Mouse (Mus musculus) forebrain, embryonic 10.5 days (tissue): ENCODE measurements at regions not wholly inside any gene's neighbourhood (a gene's known extent, or its start where the extent isn't known, plus 50 kb on each side); places are given as distances from the start of the nearest gene placed in this dataset.

Experiments
- DNase-seq: peaks from one replicate; pipeline ENCODE4 v3.0.0-alpha.2; 2017; ENCODE audit warnings: low spot score; ENCODE audit errors: extremely low spot score
- H3K27ac ChIP-seq: fragments of 300-500 bp; sonication (generic); 2 replicates; pipeline ENCODE4 v1.5.1; 2016; ENCODE audit warnings: mild to moderate bottlenecking
- H3K27me3 ChIP-seq: fragments of 300-500 bp; sonication (generic); 2 replicates; pipeline ENCODE4 v1.6.1; 2016; ENCODE audit warnings: mild to moderate bottlenecking; ENCODE audit not compliant: poor library complexity, severe bottlenecking
- H3K36me3 ChIP-seq: fragments of 300-500 bp; sonication (generic); replicated peaks from 2 replicates; pipeline ENCODE4 v1.6.1; 2016; ENCODE audit warnings: mild to moderate bottlenecking, moderate library complexity
- H3K4me1 ChIP-seq: fragments of 300-500 bp; sonication (generic); 2 replicates; pipeline ENCODE4 v1.6.1; 2016
- H3K4me3 ChIP-seq: fragments of 300-500 bp; sonication (generic); 2 replicates; pipeline ENCODE4 v1.5.1; 2016; ENCODE audit warnings: mild to moderate bottlenecking, moderate library complexity
- H3K9me3 ChIP-seq: fragments of 300-500 bp; sonication (generic); 2 replicates; pipeline ENCODE4 v1.6.1; 2016; ENCODE audit warnings: mild to moderate bottlenecking, moderate library complexity
- WGBS: fragments of 180-500 bp; shearing (Covaris S2); methylation state at CpG from one replicate; pipeline ENCODE4 v1.1.7; 2016; 5-methylcytosine and 5-hydroxymethylcytosine counted together

DNA sequence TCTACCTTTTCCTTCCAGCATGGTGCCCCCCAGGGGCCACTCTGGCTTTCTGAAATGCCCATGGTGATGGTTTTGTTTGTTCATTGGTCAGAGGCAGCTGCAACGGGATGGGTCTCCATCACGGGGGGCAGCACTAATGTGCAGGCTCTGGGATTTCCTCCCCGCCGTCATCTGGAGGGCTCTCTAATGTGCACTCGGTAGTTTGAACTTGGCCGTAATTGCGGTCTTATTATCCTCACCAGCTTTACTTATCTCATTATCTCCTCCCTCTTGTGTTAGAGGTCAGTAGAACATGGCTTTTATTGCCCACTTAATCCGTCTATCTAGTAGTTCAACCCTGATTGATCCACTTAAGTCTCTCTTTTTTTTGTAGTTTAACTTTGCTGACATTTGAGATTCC lies 182.2 kb upstream of the Cdh13 start:
- Histone ChIP-seq H3K36me3 (no peaks in the 10 kb centered on the region), H3K27me3 (peaks cover 17% of the 10 kb centered on the region; the same call in 1 of the 2 replicates), H3K27ac (no peak overlapping the region), H3K4me3 (no peak overlapping the region), H3K4me1 (peaks cover 27% of the 10 kb centered on the region), H3K9me3 (no peaks in the 10 kb centered on the region)
- no peak for DNase-seq
- 70% methylated on average over 8 of the region's 8 CpGs for WGBS

DNA sequence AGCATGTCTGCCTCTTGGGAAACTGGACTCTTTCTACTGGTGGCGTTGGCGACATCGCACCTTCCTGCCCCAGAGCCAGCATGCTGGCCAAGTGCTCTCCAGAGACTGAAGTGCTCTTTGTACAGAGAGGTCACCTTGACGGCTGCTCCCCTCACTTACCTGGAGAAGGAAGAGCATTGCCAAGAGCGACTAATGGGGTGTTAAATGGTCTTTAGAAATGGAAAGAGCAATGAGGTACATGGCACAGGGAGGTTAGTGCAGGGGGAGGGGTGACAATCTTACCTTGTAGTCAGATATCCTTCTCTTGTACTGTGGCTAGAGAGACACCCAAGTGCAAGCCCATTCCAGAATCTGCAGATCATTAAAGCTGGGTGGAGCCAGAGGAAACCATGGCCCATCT lies 220.8 kb upstream of the Cdh13 start:
- H3K4me1 ChIP-seq: peaks cover 18% of the 10 kb centered on the region

DNA sequence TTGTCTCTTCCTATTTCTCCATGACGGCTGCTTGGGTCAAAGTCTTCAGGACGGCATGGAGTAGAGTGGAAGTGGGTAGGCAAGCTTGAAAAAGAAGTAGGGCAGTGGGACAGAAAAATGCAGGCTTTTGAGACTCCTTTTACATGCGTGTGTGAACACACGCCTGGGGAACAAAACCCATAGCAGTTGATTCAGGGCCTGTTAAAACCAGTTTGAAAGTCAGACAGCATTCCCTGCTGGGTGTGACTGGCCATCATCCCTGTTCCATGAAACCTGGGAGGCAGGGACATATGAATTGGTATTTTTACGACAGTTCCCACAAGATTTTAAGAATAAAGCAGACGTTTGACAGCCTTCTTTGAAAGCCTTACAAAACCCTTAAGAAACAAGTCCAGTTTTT lies 226.8 kb upstream of the Cdh13 start:
- H3K27ac ChIP-seq: no peak overlapping the region
- H3K4me1 ChIP-seq: peaks cover under 1% of the 10 kb centered on the region; the same call in 1 of the 2 replicates
- WGBS: 91% methylated on average over 6 of the region's 6 CpGs
- DNase-seq: no peak
- no peaks in the 10 kb centered on the region for H3K9me3 ChIP-seq
- H3K36me3 ChIP-seq: no peaks in the 10 kb centered on the region
- no peak overlapping the region for H3K4me3 ChIP-seq
- no peaks in the 10 kb centered on the region for H3K27me3 ChIP-seq

More for the DNA sequence above, 220.8 kb upstream of the Cdh13 start:
- H3K9me3 ChIP-seq: no peaks in the 10 kb centered on the region
- H3K4me3 ChIP-seq: no peak overlapping the region
- DNase-seq: no peak
- no peaks in the 10 kb centered on the region for H3K36me3 ChIP-seq
- WGBS: 85% methylated on average over 5 of the region's 5 CpGs
- no peaks in the 10 kb centered on the region for H3K27me3 ChIP-seq
- H3K27ac ChIP-seq: no peak overlapping the region

DNA sequence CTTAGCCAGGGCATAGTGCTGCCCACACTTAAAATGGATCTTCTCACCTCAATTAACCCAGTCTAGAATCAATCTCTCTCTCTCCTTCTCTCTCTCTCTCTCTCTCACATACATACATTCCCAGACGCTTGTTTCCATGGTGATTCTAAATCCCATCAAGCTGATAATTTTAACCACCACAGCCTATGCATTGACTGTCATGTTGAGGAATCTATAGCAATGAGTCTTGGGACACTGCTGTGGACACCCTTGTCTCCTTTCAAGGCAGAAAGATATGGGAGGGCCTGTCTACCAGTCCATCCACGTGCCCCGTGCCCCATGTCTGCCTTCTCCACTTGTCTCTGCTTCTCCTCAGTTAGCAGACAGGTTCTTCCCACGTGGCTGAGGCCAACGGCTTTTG lies 228.0 kb upstream of the Cdh13 start:
- H3K27ac ChIP-seq: no peak overlapping the region
- H3K4me3 ChIP-seq: no peak overlapping the region
- no peaks in the 10 kb centered on the region for H3K4me1 ChIP-seq
- no peaks in the 10 kb centered on the region for H3K9me3 ChIP-seq
- no peaks in the 10 kb centered on the region for H3K27me3 ChIP-seq
- 88% methylated on average over 5 of the region's 5 CpGs for WGBS
- DNase-seq: no peak
- H3K36me3 ChIP-seq: no peaks in the 10 kb centered on the region

DNA sequence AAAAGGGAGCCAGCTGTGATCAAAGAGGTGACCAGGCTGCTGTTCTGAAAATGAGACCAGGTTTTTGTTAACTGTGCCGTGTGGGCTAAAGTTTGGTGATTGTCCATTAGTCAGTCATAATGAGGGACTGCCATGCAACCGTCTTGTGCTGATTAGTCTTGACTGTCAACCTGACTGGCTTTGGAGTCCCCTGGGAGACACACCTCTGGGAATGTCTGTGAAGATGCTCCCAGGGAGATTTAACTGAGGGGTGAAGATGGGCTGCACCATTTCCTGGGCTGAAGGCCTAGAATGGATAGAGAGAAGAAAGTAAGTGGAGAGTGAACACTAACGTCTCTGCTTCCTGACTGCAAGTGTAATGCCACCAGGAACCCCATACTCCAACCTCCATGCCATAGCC lies 233.1 kb upstream of the Cdh13 start:
- no peaks in the 10 kb centered on the region for H3K27me3 ChIP-seq
- DNase-seq: no peak
- 95% methylated on average over 3 of the region's 3 CpGs for WGBS
- H3K4me1 ChIP-seq: no peaks in the 10 kb centered on the region
- H3K9me3 ChIP-seq: no peaks in the 10 kb centered on the region
- H3K36me3 ChIP-seq: no peaks in the 10 kb centered on the region
- no peak overlapping the region for H3K27ac ChIP-seq
- no peak overlapping the region for H3K4me3 ChIP-seq

DNA sequence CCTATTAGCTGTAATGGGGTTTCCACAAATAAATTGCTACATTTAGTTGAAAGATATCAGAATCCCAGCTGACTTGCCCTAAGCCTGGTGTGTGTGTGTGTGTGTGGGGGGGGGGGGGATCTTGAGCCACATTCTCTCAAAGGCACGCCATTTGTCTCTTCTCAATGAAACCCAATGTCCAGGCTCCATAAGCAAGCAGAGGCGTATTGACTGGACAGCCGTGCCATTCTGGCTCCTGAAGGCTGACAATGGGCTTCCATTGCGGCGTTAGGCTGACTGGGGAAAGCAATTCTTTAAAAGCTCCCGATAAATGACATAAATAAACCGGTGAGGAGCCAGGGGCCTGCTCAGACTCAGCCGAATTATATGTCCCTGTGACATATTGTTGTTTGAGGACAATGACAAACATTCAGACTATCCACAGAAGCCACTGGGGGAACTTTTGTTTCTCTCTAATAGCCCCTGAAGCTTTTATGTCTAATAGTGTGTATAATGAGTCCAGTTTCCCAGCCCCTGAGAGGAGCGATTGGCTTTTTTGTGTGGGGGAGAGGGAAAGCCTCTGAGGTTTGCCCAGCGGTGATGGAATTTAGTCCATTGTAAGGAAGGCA lies 240.6 kb upstream of the Mphosph6 start:
- Histone ChIP-seq H3K4me3 (no peak overlapping the region), H3K9me3 (no peaks in the 10 kb centered on the region), H3K36me3 (no peaks in the 10 kb centered on the region), H3K4me1 (peaks cover 14% of the 10 kb centered on the region), H3K27me3 (peaks cover 38% of the 10 kb centered on the region), H3K27ac (no peak overlapping the region)
- 36% methylated on average over 10 of the region's 10 CpGs for WGBS
- peak; percentile 35 for DNase-seq

DNA sequence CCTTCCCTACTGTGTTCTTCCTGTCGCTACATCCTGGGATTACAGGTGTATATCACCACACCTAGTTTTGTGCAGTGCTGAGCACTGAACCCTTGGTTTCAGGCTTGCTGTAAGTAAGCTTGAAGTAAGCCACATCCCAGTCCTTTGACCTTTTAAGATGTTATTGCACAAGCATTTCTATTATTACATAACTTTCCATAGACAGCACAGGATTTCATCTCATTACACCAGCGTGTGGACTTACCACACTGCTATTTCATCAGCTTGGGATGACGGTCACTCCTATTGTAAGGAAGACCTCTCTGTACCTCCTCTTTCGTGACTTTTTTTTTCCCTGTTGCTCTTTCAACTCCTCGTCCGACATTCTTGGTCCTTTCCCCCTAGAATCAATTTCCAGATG lies 239.5 kb upstream of the Mphosph6 start:
- H3K36me3 ChIP-seq: no peaks in the 10 kb centered on the region
- H3K4me3 ChIP-seq: no peak overlapping the region
- 86% methylated on average over 6 of the region's 6 CpGs for WGBS
- no peaks in the 10 kb centered on the region for H3K9me3 ChIP-seq
- peaks cover 38% of the 10 kb centered on the region for H3K27me3 ChIP-seq
- DNase-seq: no peak
- H3K4me1 ChIP-seq: peaks cover 14% of the 10 kb centered on the region
- H3K27ac ChIP-seq: no peak overlapping the region

DNA sequence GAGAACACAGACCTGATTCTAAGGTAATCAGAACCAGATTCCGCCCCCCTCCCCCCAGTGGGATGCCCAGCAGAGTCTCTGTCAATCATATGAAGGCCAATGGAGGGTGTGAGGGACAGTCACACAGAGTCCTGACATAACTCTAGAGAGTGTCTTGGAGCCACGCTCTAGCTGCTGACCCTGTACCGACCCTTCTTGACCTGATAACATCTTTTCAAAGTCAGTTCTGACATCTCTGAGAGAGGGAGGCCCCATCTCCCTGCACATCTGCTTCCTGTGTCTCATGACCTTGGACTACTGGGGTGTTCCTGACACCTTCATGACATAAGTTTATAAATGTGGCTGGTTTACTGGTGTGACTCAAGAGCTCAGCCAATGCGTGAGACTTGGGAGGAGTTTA lies 236.1 kb upstream of the Mphosph6 start:
- peaks cover 27% of the 10 kb centered on the region for H3K27me3 ChIP-seq
- no peak overlapping the region for H3K27ac ChIP-seq
- no peak for DNase-seq
- no peak overlapping the region for H3K4me3 ChIP-seq
- H3K9me3 ChIP-seq: no peaks in the 10 kb centered on the region
- H3K36me3 ChIP-seq: no peaks in the 10 kb centered on the region
- peaks cover 20% of the 10 kb centered on the region for H3K4me1 ChIP-seq
- WGBS: 80% methylated on average over 4 of the region's 4 CpGs

DNA sequence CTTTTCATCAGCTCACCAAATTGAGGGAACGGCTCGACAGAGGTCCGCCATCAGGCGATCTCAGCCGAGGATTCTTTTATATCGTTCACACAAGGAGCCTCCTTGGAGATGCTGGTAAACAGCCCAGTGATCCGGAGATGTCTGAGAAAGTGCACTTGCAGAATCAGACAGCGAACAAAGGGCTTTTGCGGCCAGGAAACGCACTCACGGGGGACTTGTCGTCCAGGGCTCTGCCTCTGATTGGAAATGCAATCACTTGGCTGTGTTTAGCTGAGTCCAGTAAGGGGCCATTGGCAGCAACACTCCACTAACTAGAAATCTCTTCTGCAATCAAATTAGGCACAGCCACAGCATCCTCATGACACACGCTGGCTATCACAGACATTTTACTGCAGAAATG lies 232.3 kb upstream of the Mphosph6 start:
- no peak for DNase-seq
- no peaks in the 10 kb centered on the region for H3K36me3 ChIP-seq
- no peak overlapping the region for H3K27ac ChIP-seq
- no peak overlapping the region for H3K4me3 ChIP-seq
- WGBS: 71% methylated on average over 13 of the region's 13 CpGs
- peaks cover 4% of the 10 kb centered on the region for H3K27me3 ChIP-seq
- peaks cover 19% of the 10 kb centered on the region for H3K4me1 ChIP-seq
- H3K9me3 ChIP-seq: no peaks in the 10 kb centered on the region

DNA sequence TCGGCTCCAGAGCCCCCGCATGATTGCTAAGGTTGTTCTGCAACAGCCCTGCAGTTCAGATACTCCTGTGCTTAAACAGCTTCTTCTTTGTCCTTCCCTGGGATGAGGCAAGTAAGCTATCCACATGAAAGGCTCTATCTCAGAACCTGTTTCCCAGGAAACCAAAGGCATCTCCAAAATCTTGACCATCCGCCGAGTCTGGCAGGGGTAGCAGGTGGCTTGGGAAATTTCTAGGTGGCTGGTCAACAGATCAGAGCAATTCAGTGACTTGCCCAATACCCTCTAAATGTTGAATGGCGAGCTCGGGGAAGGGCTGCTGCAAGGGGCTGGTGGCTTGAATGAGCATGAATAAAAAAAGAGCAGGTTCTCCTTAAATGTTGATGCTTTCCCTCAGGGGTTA lies 229.7 kb upstream of the Mphosph6 start:
- no peaks in the 10 kb centered on the region for H3K9me3 ChIP-seq
- WGBS: 47% methylated on average over 6 of the region's 6 CpGs
- H3K4me3 ChIP-seq: no peak overlapping the region
- no peaks in the 10 kb centered on the region for H3K27me3 ChIP-seq
- no peak overlapping the region for H3K27ac ChIP-seq
- DNase-seq: no peak
- H3K36me3 ChIP-seq: no peaks in the 10 kb centered on the region
- H3K4me1 ChIP-seq: peaks cover 19% of the 10 kb centered on the region

DNA sequence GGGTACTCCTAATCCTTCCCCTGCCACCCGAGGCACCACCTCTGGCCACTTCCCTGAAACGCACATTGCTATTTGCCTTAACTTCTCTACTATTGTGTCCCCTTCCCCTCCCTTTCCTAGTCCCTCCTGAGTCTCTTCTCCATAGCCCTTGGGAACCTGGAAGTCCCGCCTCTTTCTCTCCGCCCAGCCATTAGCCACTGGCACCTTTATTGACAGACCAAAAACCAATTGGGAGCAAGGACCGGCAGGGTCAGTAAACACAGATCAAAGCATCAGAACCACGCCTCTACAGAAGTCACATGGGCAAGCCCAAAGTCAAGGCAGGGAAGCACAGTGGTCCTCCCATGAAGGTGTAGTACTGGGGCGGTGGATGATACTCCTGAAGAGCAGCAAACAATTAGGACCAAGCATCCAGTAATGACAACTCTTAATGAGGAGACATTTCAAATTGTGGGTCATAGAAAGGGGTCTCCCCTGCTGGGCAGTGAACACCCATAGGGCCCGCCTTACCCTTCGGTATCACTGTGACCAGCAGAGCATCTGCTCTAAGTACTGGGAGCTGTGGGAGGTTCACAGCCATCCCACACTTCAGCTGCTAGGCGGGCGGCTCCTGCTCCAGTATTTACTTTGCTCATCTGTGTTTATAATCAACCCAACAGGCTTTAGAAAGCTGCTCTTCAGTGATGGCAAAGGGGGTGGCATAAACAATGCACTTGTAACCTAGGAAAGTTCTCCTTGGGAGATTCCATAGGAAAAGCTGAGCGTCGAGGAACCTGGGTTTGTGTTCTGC lies 226.5 kb upstream of the Mphosph6 start:
- no peak overlapping the region for H3K27ac ChIP-seq
- H3K4me3 ChIP-seq: no peak overlapping the region
- no peaks in the 10 kb centered on the region for H3K9me3 ChIP-seq
- no peaks in the 10 kb centered on the region for H3K27me3 ChIP-seq
- DNase-seq: no peak
- H3K4me1 ChIP-seq: peaks cover 10% of the 10 kb centered on the region
- WGBS: 87% methylated on average over 13 of the region's 13 CpGs
- H3K36me3 ChIP-seq: no peaks in the 10 kb centered on the region

DNA sequence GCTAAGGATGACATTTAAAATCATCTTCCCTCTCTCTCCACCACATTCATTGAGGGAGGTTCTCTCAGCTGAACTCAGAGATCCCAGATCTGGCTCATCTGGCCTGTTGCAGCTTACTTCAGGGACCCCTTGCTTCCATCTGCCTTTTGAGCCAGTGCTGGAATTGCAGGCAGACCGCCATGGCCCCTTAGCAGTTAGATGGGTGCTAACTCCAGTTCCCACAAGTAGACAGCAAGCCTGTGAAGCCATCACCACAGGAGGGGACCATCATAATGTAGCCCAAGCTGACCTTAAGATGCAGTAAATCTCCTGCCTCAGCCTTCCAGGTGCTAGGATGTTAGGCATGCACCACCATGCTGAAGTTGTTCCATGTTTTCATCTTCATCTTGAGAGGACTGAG lies 221.7 kb upstream of the Mphosph6 start:
- no peak for DNase-seq

DNA sequence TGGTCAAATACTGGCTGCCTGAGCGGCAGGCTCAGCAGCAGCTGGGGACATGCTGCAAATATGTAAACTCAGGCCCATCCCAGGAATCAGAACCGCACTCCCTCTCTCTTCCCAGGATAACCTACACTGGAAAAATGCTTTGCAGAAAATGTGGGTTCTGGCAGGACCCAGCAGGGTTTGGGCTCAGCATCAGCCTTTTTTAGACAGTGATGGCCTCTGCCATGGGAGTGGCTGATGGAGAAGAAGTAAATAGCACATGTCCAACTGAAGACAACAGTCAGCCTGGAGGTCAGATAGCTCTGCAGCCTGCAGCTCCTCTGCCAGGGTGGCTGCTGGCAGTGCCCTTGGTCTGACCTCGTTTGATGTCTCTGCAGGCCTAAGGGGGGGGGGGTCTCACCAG lies 220.2 kb upstream of the Mphosph6 start:
- peaks cover 5% of the 10 kb centered on the region; the same call in 1 of the 2 replicates for H3K27me3 ChIP-seq
- H3K4me3 ChIP-seq: no peak overlapping the region
- no peak for DNase-seq
- no peaks in the 10 kb centered on the region for H3K9me3 ChIP-seq
- H3K36me3 ChIP-seq: no peaks in the 10 kb centered on the region
- no peak overlapping the region for H3K27ac ChIP-seq
- peaks cover 7% of the 10 kb centered on the region for H3K4me1 ChIP-seq
- 69% methylated on average over 3 of the region's 3 CpGs for WGBS

More for the DNA sequence above, 221.7 kb upstream of the Mphosph6 start:
- Histone ChIP-seq H3K27me3 (no peaks in the 10 kb centered on the region), H3K27ac (no peak overlapping the region), H3K4me1 (no peaks in the 10 kb centered on the region), H3K4me3 (no peak overlapping the region), H3K9me3 (no peaks in the 10 kb centered on the region), H3K36me3 (no peaks in the 10 kb centered on the region)
- 88% methylated on average over 1 of the region's 1 CpGs for WGBS
